Mouse (Mus musculus) intestine, embryonic 16.5 days (tissue): ENCODE data around the gene Smarcd3. TPM values are rescaled to one million over a fixed set of nuclear protein-coding genes. Genes with fewer than 3 reads are reported as not detected.

Source experiments
- ATAC-seq: fragments of 200-750 bp; cut with Nextera tagmentation; 2 replicates; pipeline ENCODE4 v1.8.0; 2017; ENCODE audit warnings: moderate TSS enrichment, moderate library complexity
- H3K27ac ChIP-seq: fragments of 300-500 bp; sonication (generic); 2 replicates; pipeline ENCODE4 v1.5.1; 2014; ENCODE audit warnings: mild to moderate bottlenecking, low read length
- H3K27me3 ChIP-seq: fragments of 300-500 bp; sonication (generic); replicated peaks from 2 replicates; pipeline ENCODE4 v1.6.1; 2014; ENCODE audit warnings: low read length, control low read depth, mixed read lengths; ENCODE audit not compliant: control insufficient read depth, insufficient read depth
- H3K36me3 ChIP-seq: fragments of 300-500 bp; sonication (generic); 2 replicates; pipeline ENCODE4 v1.6.1; 2014; ENCODE audit warnings: low read length, control low read depth; ENCODE audit not compliant: control insufficient read depth, insufficient read depth
- H3K4me1 ChIP-seq: fragments of 300-500 bp; sonication (generic); 2 replicates; pipeline ENCODE4 v1.6.1; 2014; ENCODE audit warnings: low read length, control low read depth, mixed read lengths; ENCODE audit not compliant: control insufficient read depth, insufficient read depth
- H3K4me2 ChIP-seq: fragments of 300-500 bp; sonication (generic); 2 replicates; pipeline ENCODE4 v1.6.1; 2014; ENCODE audit warnings: low read depth, low read length, control low read depth
- H3K4me3 ChIP-seq: fragments of 300-500 bp; sonication (generic); 2 replicates; pipeline ENCODE4 v1.5.1; 2014; ENCODE audit warnings: mild to moderate bottlenecking, low read length
- H3K9ac ChIP-seq: fragments of 300-500 bp; sonication (generic); 2 replicates; pipeline ENCODE4 v1.6.1; 2014; ENCODE audit warnings: low read depth, low read length
- H3K9me3 ChIP-seq: fragments of 300-500 bp; sonication (generic); 2 replicates; pipeline ENCODE4 v1.6.1; 2016; ENCODE audit warnings: low read length, control low read depth; ENCODE audit not compliant: control insufficient read depth
- WGBS: fragments of 180-500 bp; shearing (Covaris S2); extraction: QIAGEN DNeasy Blood & Tissue Kit; methylation state at CpG from one replicate; pipeline ENCODE4 v1.1.7; 2014; 5-methylcytosine and 5-hydroxymethylcytosine counted together
- polyA plus RNA-seq: library from polyadenylated mRNA; unstranded; fragments of >200 nt; fragmentation: Nextera tagmentation; extraction: Ambion mirVana; gene quantifications from 2 replicates; pipeline ENCODE4 v1.2.1, GENCODE M21; 2015

Gene Smarcd3
- polyA plus RNA-seq, 1 experiment from 2014 or later = 9.5 TPM

GRCm38 (mm10) chr5:24609388-24609787, 14.8 kb downstream of the Smarcd3 start:
- no peaks in the 10 kb centered on the region for H3K36me3 ChIP-seq
- no peak overlapping the region for H3K4me3 ChIP-seq
- ATAC-seq = no peak
- no peak overlapping the region for H3K27ac ChIP-seq
- H3K27me3 ChIP-seq = no peaks in the 10 kb centered on the region; the same call in 1 of the 2 replicates
- no peak overlapping the region for H3K9ac ChIP-seq
- no peak overlapping the region for H3K4me2 ChIP-seq
- 31% methylated on average over 5 of the region's 5 CpGs for WGBS
- no peaks in the 10 kb centered on the region for H3K9me3 ChIP-seq
- H3K4me1 ChIP-seq = peaks cover 11% of the 10 kb centered on the region

- Histone ChIP-seq H3K4me2 (peak overlapping the region; percentile 72), H3K9me3 (no peaks in the 10 kb centered on the region), H3K9ac (peak overlapping the region; percentile 82), H3K27me3 (no peaks in the 10 kb centered on the region; the same call in 1 of the 2 replicates), H3K36me3 (no peaks in the 10 kb centered on the region), H3K4me1 (peaks cover 35% of the 10 kb centered on the region), H3K27ac (0 out of 2 replicates have a peak overlapping the region, but pooled peaks have one; percentile 90), H3K4me3 (no peak overlapping the region)
- no peak for ATAC-seq
- WGBS = 38% methylated on average over 14 of the region's 14 CpGs
These were observed 18.1 kb downstream of the Smarcd3 start for GRCm38 (mm10) chr5:24605980-24606665.

GRCm38 (mm10) chr5:24605321-24605979, 18.8 kb downstream of the Smarcd3 start:
- Histone ChIP-seq H3K4me2 (peak overlapping the region; percentile 72), H3K9me3 (no peaks in the 10 kb centered on the region), H3K4me1 (peaks cover 42% of the 10 kb centered on the region), H3K4me3 (peak overlapping the region; percentile 74), H3K36me3 (no peaks in the 10 kb centered on the region), H3K27ac (peak overlapping the region; percentile 90), H3K9ac (peak overlapping the region; percentile 82), H3K27me3 (peaks cover 5% of the 10 kb centered on the region; the same call in 1 of the 2 replicates)
- ATAC-seq = no peak
- 23% methylated on average over 6 of the region's 6 CpGs for WGBS

- peak; percentile 74 for ATAC-seq
- H3K4me2 ChIP-seq = peak overlapping the region; percentile 72
- peak overlapping the region; percentile 82 for H3K9ac ChIP-seq
- WGBS = under 1% methylated on average over 45 of the region's 46 CpGs
- no peaks in the 10 kb centered on the region for H3K9me3 ChIP-seq
- H3K36me3 ChIP-seq = no peaks in the 10 kb centered on the region
- H3K27me3 ChIP-seq = peaks cover 5% of the 10 kb centered on the region; the same call in 1 of the 2 replicates
- peak overlapping the region; percentile 90 for H3K27ac ChIP-seq
- peaks cover 44% of the 10 kb centered on the region for H3K4me1 ChIP-seq
- H3K4me3 ChIP-seq = peak overlapping the region; percentile 74
These were observed 19.5 kb downstream of the Smarcd3 start for GRCm38 (mm10) chr5:24604656-24605100.

GRCm38 (mm10) chr5:24604080-24604655, 20.0 kb downstream of the Smarcd3 start:
- H3K9me3 ChIP-seq = no peaks in the 10 kb centered on the region
- no peak for ATAC-seq
- H3K9ac ChIP-seq = peak overlapping the region; percentile 82
- peak overlapping the region; percentile 74 for H3K4me3 ChIP-seq
- no peaks in the 10 kb centered on the region for H3K36me3 ChIP-seq
- peaks cover 7% of the 10 kb centered on the region for H3K27me3 ChIP-seq
- H3K27ac ChIP-seq = peak overlapping the region; percentile 90
- H3K4me2 ChIP-seq = peak overlapping the region; percentile 72
- 23% methylated on average over 12 of the region's 12 CpGs for WGBS
- peaks cover 45% of the 10 kb centered on the region for H3K4me1 ChIP-seq

- peak overlapping the region; percentile 96 for H3K4me2 ChIP-seq
- no peaks in the 10 kb centered on the region for H3K36me3 ChIP-seq
- H3K9me3 ChIP-seq = no peaks in the 10 kb centered on the region
- H3K4me1 ChIP-seq = peaks cover 51% of the 10 kb centered on the region
- H3K4me3 ChIP-seq = peak overlapping the region; percentile 6; the same call in 1 of the 2 replicates
- H3K27ac ChIP-seq = peak overlapping the region; percentile 98
- WGBS = 60% methylated on average over 8 of the region's 8 CpGs
- H3K27me3 ChIP-seq = peaks cover 12% of the 10 kb centered on the region
- peak overlapping the region; percentile 85 for H3K9ac ChIP-seq
- ATAC-seq = no peak
These were observed 20.7 kb downstream of the Smarcd3 start for GRCm38 (mm10) chr5:24603431-24604010.

GRCm38 (mm10) chr5:24602751-24603343, 21.4 kb downstream of the Smarcd3 start:
- Histone ChIP-seq H3K4me3 (peak overlapping the region; percentile 69), H3K9ac (peak overlapping the region; percentile 85), H3K27ac (peak overlapping the region; percentile 98), H3K36me3 (no peaks in the 10 kb centered on the region), H3K9me3 (no peaks in the 10 kb centered on the region), H3K4me2 (peak overlapping the region; percentile 96), H3K27me3 (peaks cover 15% of the 10 kb centered on the region), H3K4me1 (peaks cover 58% of the 10 kb centered on the region)
- ATAC-seq = peak; percentile 73
- 2% methylated on average over 16 of the region's 16 CpGs for WGBS

- Histone ChIP-seq H3K9me3 (no peaks in the 10 kb centered on the region), H3K27me3 (peaks cover 15% of the 10 kb centered on the region), H3K4me3 (peak overlapping the region; percentile 69), H3K4me1 (peaks cover 60% of the 10 kb centered on the region), H3K4me2 (peak overlapping the region; percentile 96), H3K27ac (peak overlapping the region; percentile 98), H3K36me3 (no peaks in the 10 kb centered on the region), H3K9ac (peak overlapping the region; percentile 85)
- peak; percentile 45 for ATAC-seq
- WGBS = under 1% methylated on average over 71 of the region's 73 CpGs
These were observed 22.1 kb downstream of the Smarcd3 start for GRCm38 (mm10) chr5:24601911-24602750.
